Mouse (Mus musculus) fibroblast of lung, adult 2 months (primary cell): ENCODE measurements around the gene Pdcd11.
"Not testable (repeated sequence)": the region's sequence is repeated elsewhere in the genome, so short reads cannot be mapped to it uniquely, and the experiment has no call there.

Experiments used
- DNase-seq: peaks from one replicate; pipeline ENCODE4 v3.0.0-alpha.2; 2011; ENCODE audit warnings: low read depth

Pdcd11 gene

GRCm38 (mm10) chr19:47128835-47129234 lies 38.3 kb downstream of the Pdcd11 start:
- DNase-seq: no peak

- no peak for DNase-seq
Observed at GRCm38 (mm10) chr19:47130551-47131125, 40.1 kb downstream of the Pdcd11 start.

- DNase-seq: no peak
Observed at GRCm38 (mm10) chr19:47133161-47133560, 42.6 kb downstream of the Pdcd11 start.

GRCm38 (mm10) chr19:47135568-47135967 lies 45.0 kb downstream of the Pdcd11 start:
- DNase-seq: no peak

GRCm38 (mm10) chr19:47136170-47136569 lies 45.6 kb downstream of the Pdcd11 start:
- no peak for DNase-seq

- peak; percentile 49 for DNase-seq
Observed at GRCm38 (mm10) chr19:47137051-47137581, 46.5 kb downstream of the Pdcd11 start.

- DNase-seq: no peak
Observed at GRCm38 (mm10) chr19:47137771-47138421, 47.3 kb downstream of the Pdcd11 start, which contains the start of gene Calhm2. Gene Calhm2 (minus strand): TSS chr19:47138294.

GRCm38 (mm10) chr19:47139611-47140010 lies 49.0 kb downstream of the Pdcd11 start:
- DNase-seq: not testable (repeated sequence)

- DNase-seq: peak; percentile 24
Observed at GRCm38 (mm10) chr19:47142438-47142837, 51.9 kb downstream of the Pdcd11 start.

- DNase-seq: no peak
Observed at GRCm38 (mm10) chr19:47144154-47144553, 53.6 kb downstream of the Pdcd11 start, which contains the start of gene Calhm1. Gene Calhm1 (minus strand): TSS chr19:47144254.

- DNase-seq: no peak
Observed at GRCm38 (mm10) chr19:47148267-47148847, 57.8 kb downstream of the Pdcd11 start.

GRCm38 (mm10) chr19:47149854-47150253 lies 59.3 kb downstream of the Pdcd11 start:
- DNase-seq: no peak

GRCm38 (mm10) chr19:47151332-47152061 lies 60.9 kb downstream of the Pdcd11 start:
- no peak for DNase-seq

GRCm38 (mm10) chr19:47152062-47152369 lies 61.4 kb downstream of the Pdcd11 start:
- DNase-seq: no peak

- DNase-seq: no peak
Observed at GRCm38 (mm10) chr19:47153767-47154166, 63.2 kb downstream of the Pdcd11 start.

GRCm38 (mm10) chr19:47157664-47158063 lies 67.1 kb downstream of the Pdcd11 start, which contains the start of gene Calhm3:
Gene Calhm3 (minus strand): TSS chr19:47157764.
- no peak for DNase-seq

GRCm38 (mm10) chr19:47161669-47162068 lies 71.1 kb downstream of the Pdcd11 start:
- no peak for DNase-seq

- DNase-seq: no peak
Observed at GRCm38 (mm10) chr19:47163176-47163744, 72.7 kb downstream of the Pdcd11 start.

- no peak for DNase-seq
Observed at GRCm38 (mm10) chr19:47166758-47167157, 76.2 kb downstream of the Pdcd11 start.

GRCm38 (mm10) chr19:47167617-47168214 lies 77.1 kb downstream of the Pdcd11 start:
- DNase-seq: no peak

- peak; percentile 44 for DNase-seq
Observed at GRCm38 (mm10) chr19:47168223-47168622, 77.7 kb downstream of the Pdcd11 start.
